Mouse (Mus musculus) thymus, adult 2 months (tissue): Measurements from ENCODE around the gene Inpp5f.

ENCODE experiments used
- CTCF ChIP-seq: fragments of 200-500 bp; IDR thresholded peaks from 2 replicates; pipeline ENCODE4 v1.5.1; 2012; ENCODE audit warnings: mild to moderate bottlenecking, control low read depth, low read length, moderate library complexity, borderline replicate concordance; ENCODE audit not compliant: control insufficient read depth, poor library complexity, insufficient read depth; ENCODE audit errors: extremely low read depth
- POLR2A ChIP-seq: fragments of 200-500 bp; IDR thresholded peaks from 2 replicates; pipeline ENCODE4 v1.6.1; 2012; ENCODE audit warnings: mild to moderate bottlenecking, low read length, control low read depth, moderate library complexity; ENCODE audit not compliant: control insufficient read depth, poor library complexity, insufficient read depth; ENCODE audit errors: extremely low read depth

DNA sequence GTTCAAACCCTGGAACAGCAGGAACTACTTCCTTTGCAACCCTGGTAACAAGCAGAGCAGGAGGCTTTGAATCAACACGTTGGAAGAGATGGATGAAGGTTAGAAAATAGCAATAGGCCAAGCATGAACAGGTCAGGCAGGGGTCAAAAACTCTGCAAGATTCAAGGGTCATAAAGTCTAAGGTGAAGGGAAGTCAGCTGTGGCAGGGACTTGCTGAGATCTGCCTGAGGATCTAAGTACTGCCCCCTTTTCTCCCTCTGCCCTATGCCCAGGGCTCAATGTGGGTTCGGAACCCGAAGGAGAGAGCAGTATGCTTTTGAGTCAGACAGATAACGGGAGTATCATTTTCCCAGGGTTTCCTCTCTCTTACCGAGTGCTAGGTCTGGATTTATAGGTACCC is 9.3 kb upstream of the Inpp5f start:
- TF ChIP-seq CTCF: no peak
- TF ChIP-seq POLR2A: no peak
